Mouse (Mus musculus): Measurements from ENCODE around the gene Csad. TPM values are rescaled to one million over a fixed set of nuclear protein-coding genes. Genes with fewer than 3 reads are reported as not detected.

Csad gene
- polyA plus RNA-seq, 1 experiment from 2014 or later: 27.9 TPM

- H3K4me1 ChIP-seq (replicated peaks; ENCODE audit: control insufficient read depth, insufficient read depth, low read length): no peaks in the 10 kb centered on the region
- no peaks in the 10 kb centered on the region for H3K27me3 ChIP-seq (ENCODE audit: control insufficient read depth, insufficient read depth, low read length)
- ATAC-seq (ENCODE audit: low FRiP score) (no peak), DNase-seq (ENCODE audit: low spot score) (no peak)
- no peaks in the 10 kb centered on the region for H3K9me3 ChIP-seq (ENCODE audit: control insufficient read depth, low read length)
- H3K27ac ChIP-seq (ENCODE audit: low read depth, low read length): no peak overlapping the region
- no peak overlapping the region for H3K9ac ChIP-seq (ENCODE audit: low read depth, low read length)
- no peaks in the 10 kb centered on the region for H3K36me3 ChIP-seq (ENCODE audit: control insufficient read depth, insufficient read depth, low read length)
- no peak overlapping the region for H3K4me3 ChIP-seq (ENCODE audit: low read depth, low read length)
- no peak overlapping the region for H3K4me2 ChIP-seq (replicated peaks; ENCODE audit: low read depth, low read length)
- 93% methylated on average over 4 of the region's 4 CpGs for WGBS
These were observed 9.2 kb downstream of the Csad start for GRCm38 (mm10) chr15:102195373-102195772.

GRCm38 (mm10) chr15:102194439-102194838, 10.1 kb downstream of the Csad start:
- Histone ChIP-seq H3K4me1 (replicated peaks; ENCODE audit: control insufficient read depth, insufficient read depth, low read length) (no peaks in the 10 kb centered on the region), H3K9ac (ENCODE audit: low read depth, low read length) (no peak overlapping the region), H3K36me3 (ENCODE audit: control insufficient read depth, insufficient read depth, low read length) (no peaks in the 10 kb centered on the region), H3K4me3 (ENCODE audit: low read depth, low read length) (no peak overlapping the region), H3K4me2 (replicated peaks; ENCODE audit: low read depth, low read length) (no peak overlapping the region), H3K27me3 (ENCODE audit: control insufficient read depth, insufficient read depth, low read length) (no peaks in the 10 kb centered on the region), H3K27ac (ENCODE audit: low read depth, low read length) (no peak overlapping the region), H3K9me3 (ENCODE audit: control insufficient read depth, low read length) (no peaks in the 10 kb centered on the region)
- 87% methylated on average over 4 of the region's 4 CpGs for WGBS
- no peak for DNase-seq (ENCODE audit: low spot score)
- ATAC-seq (ENCODE audit: low FRiP score): no peak

- Histone ChIP-seq H3K36me3 (ENCODE audit: control insufficient read depth, insufficient read depth, low read length) (no peaks in the 10 kb centered on the region), H3K9ac (ENCODE audit: low read depth, low read length) (no peak overlapping the region)
These were observed 10.9 kb downstream of the Csad start for GRCm38 (mm10) chr15:102193652-102194051.

GRCm38 (mm10) chr15:102192820-102193386, 11.6 kb downstream of the Csad start:
- H3K9ac ChIP-seq (ENCODE audit: low read depth, low read length): no peak overlapping the region
- no peak overlapping the region for H3K27ac ChIP-seq (ENCODE audit: low read depth, low read length)
- H3K27me3 ChIP-seq (ENCODE audit: control insufficient read depth, insufficient read depth, low read length): no peaks in the 10 kb centered on the region
- 60% methylated on average over 5 of the region's 5 CpGs for WGBS
- no peak overlapping the region for H3K4me3 ChIP-seq (ENCODE audit: low read depth, low read length)
- no peaks in the 10 kb centered on the region for H3K36me3 ChIP-seq (ENCODE audit: control insufficient read depth, insufficient read depth, low read length)
- ATAC-seq (ENCODE audit: low FRiP score) (no peak), DNase-seq (ENCODE audit: low spot score) (no peak)
- H3K4me2 ChIP-seq (replicated peaks; ENCODE audit: low read depth, low read length): no peak overlapping the region
- H3K4me1 ChIP-seq (replicated peaks; ENCODE audit: control insufficient read depth, insufficient read depth, low read length): no peaks in the 10 kb centered on the region
- H3K9me3 ChIP-seq (ENCODE audit: control insufficient read depth, low read length): no peaks in the 10 kb centered on the region

More at GRCm38 (mm10) chr15:102193652-102194051, 10.9 kb downstream of the Csad start:
- no peaks in the 10 kb centered on the region for H3K9me3 ChIP-seq (ENCODE audit: control insufficient read depth, low read length)
- no peaks in the 10 kb centered on the region for H3K4me1 ChIP-seq (replicated peaks; ENCODE audit: control insufficient read depth, insufficient read depth, low read length)
- H3K27ac ChIP-seq (ENCODE audit: low read depth, low read length): no peak overlapping the region
- 92% methylated on average over 4 of the region's 4 CpGs for WGBS
- no peaks in the 10 kb centered on the region for H3K27me3 ChIP-seq (ENCODE audit: control insufficient read depth, insufficient read depth, low read length)
- no peak for ATAC-seq (ENCODE audit: low FRiP score)
- no peak overlapping the region for H3K4me2 ChIP-seq (replicated peaks; ENCODE audit: low read depth, low read length)
- H3K4me3 ChIP-seq (ENCODE audit: low read depth, low read length): no peak overlapping the region
- DNase-seq (ENCODE audit: low spot score): no peak

GRCm38 (mm10) chr15:102192271-102192812, 12.2 kb downstream of the Csad start:
- Histone ChIP-seq H3K4me3 (ENCODE audit: low read depth, low read length) (no peak overlapping the region), H3K9ac (ENCODE audit: low read depth, low read length) (no peak overlapping the region), H3K9me3 (ENCODE audit: control insufficient read depth, low read length) (no peaks in the 10 kb centered on the region), H3K4me1 (replicated peaks; ENCODE audit: control insufficient read depth, insufficient read depth, low read length) (no peaks in the 10 kb centered on the region), H3K36me3 (ENCODE audit: control insufficient read depth, insufficient read depth, low read length) (no peaks in the 10 kb centered on the region), H3K27ac (ENCODE audit: low read depth, low read length) (no peak overlapping the region), H3K4me2 (replicated peaks; ENCODE audit: low read depth, low read length) (no peak overlapping the region), H3K27me3 (ENCODE audit: control insufficient read depth, insufficient read depth, low read length) (no peaks in the 10 kb centered on the region)
- DNase-seq (ENCODE audit: low spot score) (no peak), ATAC-seq (ENCODE audit: low FRiP score) (no peak)
- 81% methylated on average over 7 of the region's 7 CpGs for WGBS

- ATAC-seq (ENCODE audit: low FRiP score): no peak
- no peaks in the 10 kb centered on the region for H3K27me3 ChIP-seq (ENCODE audit: control insufficient read depth, insufficient read depth, low read length)
- H3K9ac ChIP-seq (ENCODE audit: low read depth, low read length): no peak overlapping the region
- no peak overlapping the region for H3K27ac ChIP-seq (ENCODE audit: low read depth, low read length)
- no peaks in the 10 kb centered on the region for H3K9me3 ChIP-seq (ENCODE audit: control insufficient read depth, low read length)
- no peaks in the 10 kb centered on the region for H3K4me1 ChIP-seq (replicated peaks; ENCODE audit: control insufficient read depth, insufficient read depth, low read length)
- no peaks in the 10 kb centered on the region for H3K36me3 ChIP-seq (ENCODE audit: control insufficient read depth, insufficient read depth, low read length)
- DNase-seq (ENCODE audit: low spot score): no peak
- H3K4me3 ChIP-seq (ENCODE audit: low read depth, low read length): no peak overlapping the region
- no peak overlapping the region for H3K4me2 ChIP-seq (replicated peaks; ENCODE audit: low read depth, low read length)
- WGBS: 69% methylated on average over 7 of the region's 7 CpGs
These were observed 12.8 kb downstream of the Csad start for GRCm38 (mm10) chr15:102191699-102192098.

- no peak overlapping the region for H3K4me3 ChIP-seq (ENCODE audit: low read depth, low read length)
- H3K4me2 ChIP-seq (replicated peaks; ENCODE audit: low read depth, low read length): no peak overlapping the region
- no peak overlapping the region for H3K27ac ChIP-seq (ENCODE audit: low read depth, low read length)
- no peak for ATAC-seq (ENCODE audit: low FRiP score)
- H3K9me3 ChIP-seq (ENCODE audit: control insufficient read depth, low read length): no peaks in the 10 kb centered on the region
- H3K4me1 ChIP-seq (replicated peaks; ENCODE audit: control insufficient read depth, insufficient read depth, low read length): no peaks in the 10 kb centered on the region
- H3K27me3 ChIP-seq (ENCODE audit: control insufficient read depth, insufficient read depth, low read length): no peaks in the 10 kb centered on the region
- WGBS: 71% methylated on average over 6 of the region's 6 CpGs
- DNase-seq (ENCODE audit: low spot score): no peak
- no peaks in the 10 kb centered on the region for H3K36me3 ChIP-seq (ENCODE audit: control insufficient read depth, insufficient read depth, low read length)
- H3K9ac ChIP-seq (ENCODE audit: low read depth, low read length): no peak overlapping the region
These were observed 15.6 kb downstream of the Csad start for GRCm38 (mm10) chr15:102188883-102189282.

GRCm38 (mm10) chr15:102188096-102188495, 16.4 kb downstream of the Csad start:
- WGBS: 88% methylated on average over 10 of the region's 10 CpGs

GRCm38 (mm10) chr15:102186239-102186638, 18.3 kb downstream of the Csad start:
- DNase-seq (ENCODE audit: low spot score) (no peak), ATAC-seq (ENCODE audit: low FRiP score) (no peak)
- H3K4me1 ChIP-seq (replicated peaks; ENCODE audit: control insufficient read depth, insufficient read depth, low read length): no peaks in the 10 kb centered on the region
- H3K4me3 ChIP-seq (ENCODE audit: low read depth, low read length): no peak overlapping the region
- H3K9me3 ChIP-seq (ENCODE audit: control insufficient read depth, low read length): no peaks in the 10 kb centered on the region
- 84% methylated on average over 10 of the region's 11 CpGs for WGBS
- H3K36me3 ChIP-seq (ENCODE audit: control insufficient read depth, insufficient read depth, low read length): no peaks in the 10 kb centered on the region
- H3K27ac ChIP-seq (ENCODE audit: low read depth, low read length): no peak overlapping the region
- no peak overlapping the region for H3K9ac ChIP-seq (ENCODE audit: low read depth, low read length)
- no peaks in the 10 kb centered on the region for H3K27me3 ChIP-seq (ENCODE audit: control insufficient read depth, insufficient read depth, low read length)
- no peak overlapping the region for H3K4me2 ChIP-seq (replicated peaks; ENCODE audit: low read depth, low read length)

More at GRCm38 (mm10) chr15:102188096-102188495, 16.4 kb downstream of the Csad start:
- no peak overlapping the region for H3K4me2 ChIP-seq (replicated peaks; ENCODE audit: low read depth, low read length)
- H3K4me1 ChIP-seq (replicated peaks; ENCODE audit: control insufficient read depth, insufficient read depth, low read length): no peaks in the 10 kb centered on the region
- no peak overlapping the region for H3K4me3 ChIP-seq (ENCODE audit: low read depth, low read length)
- no peak overlapping the region for H3K27ac ChIP-seq (ENCODE audit: low read depth, low read length)
- DNase-seq (ENCODE audit: low spot score): no peak
- no peak overlapping the region for H3K9ac ChIP-seq (ENCODE audit: low read depth, low read length)
- ATAC-seq (ENCODE audit: low FRiP score): no peak
- no peaks in the 10 kb centered on the region for H3K36me3 ChIP-seq (ENCODE audit: control insufficient read depth, insufficient read depth, low read length)
- no peaks in the 10 kb centered on the region for H3K9me3 ChIP-seq (ENCODE audit: control insufficient read depth, low read length)
- H3K27me3 ChIP-seq (ENCODE audit: control insufficient read depth, insufficient read depth, low read length): no peaks in the 10 kb centered on the region
